In the genomic region with DNA sequence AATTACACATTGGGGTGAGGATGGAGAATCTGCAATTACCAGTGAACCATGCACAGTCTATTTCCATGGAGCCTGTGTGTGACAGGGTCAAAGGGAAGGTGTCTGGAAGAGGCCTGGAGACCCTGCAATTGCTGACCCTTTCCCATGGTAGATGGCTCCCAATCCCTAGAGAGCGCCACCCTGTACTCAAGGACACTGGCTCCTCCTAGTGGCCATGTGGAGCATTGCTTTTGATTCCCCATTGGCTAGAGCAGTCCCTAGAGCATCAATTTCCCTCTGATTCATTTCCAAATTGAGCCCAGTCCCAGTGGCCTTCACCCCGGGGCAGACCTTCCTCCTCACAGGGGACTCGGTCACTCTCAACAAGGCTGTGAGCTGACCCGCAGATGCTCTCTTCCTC, we compare ENCODE assay signal across 9 mouse cellular contexts. TPM values are rescaled to one million over a fixed set of nuclear protein-coding genes. Genes with fewer than 3 reads are reported as not detected.
A peak's percentile ranks its signal among the peaks of the same experiment; 100 is the strongest.
DNase-seq lines count a peak whose midpoint lies in the region; TF ChIP-seq lines count a peak whose summit lies in the region.
"Had no signal": no experiment of that assay in that cellular context is flagged by ENCODE, and none has a peak within 500 bp of the region (broad histone marks: within the 10 kb centered on the region; RNA-seq: fewer than 3 reads in every experiment).

No protein-coding gene starts in this region.

- no peaks in the 10 kb centered on the region for H3K4me1 ChIP-seq in lung, adult 2 months (ENCODE audit: control insufficient read depth, insufficient read depth, low read length)

- peak; percentile 87 for TF ChIP-seq CTCF in C2C12 (IDR thresholded peaks at IDR 0.05; ENCODE audit: control insufficient read depth, insufficient read depth, insufficient read length)
- peak; percentile 98 for TF ChIP-seq CTCF in lung, adult 2 months (IDR thresholded peaks at IDR 0.05; ENCODE audit: insufficient read depth, low read length)

- H3K27me3 ChIP-seq in C2C12 (ENCODE audit: control insufficient read depth, insufficient read depth, insufficient read length), result peaks cover 18% of the 10 kb centered on the region

- TF ChIP-seq POLR2A in lung, adult 2 months (IDR thresholded peaks at IDR 0.05; ENCODE audit: borderline replicate concordance, extremely low read depth, low read depth, low read length), result no peak

- DNase-seq in adrenal gland, adult 2 months, result peak; percentile 81
- peak; percentile 61 for DNase-seq in embryo, embryonic 11.5 days (ENCODE audit: low read depth, low spot score)
- DNase-seq in heart, adult 9 months (ENCODE audit: low spot score in 2 of 2), result peak; percentile 59 to 62
- DNase-seq in kidney, postnatal 36 days, result peak; percentile 70 to 88
- peak; percentile 76 for DNase-seq in lung, adult 2 months
- DNase-seq in right cerebral cortex, postnatal 10 days (ENCODE audit: low spot score in 2 of 2), result peak; percentile 69 to 82
- DNase-seq in urinary bladder, adult 2 months (ENCODE audit: low spot score), result peak; percentile 49

- no peaks in the 10 kb centered on the region for H3K79me2 ChIP-seq in C2C12 (ENCODE audit: control insufficient read depth, insufficient read depth)

- H3K36me3 ChIP-seq in C2C12 (ENCODE audit: control insufficient read depth, insufficient read depth), result no peaks in the 10 kb centered on the region
- H3K36me3 ChIP-seq: heart, embryonic 13.5 days had no signal

- no peak overlapping the region for H3ac ChIP-seq in C2C12 (ENCODE audit: control insufficient read depth, insufficient read length, low read depth)

- 5% methylated on average over 4 of the region's 4 CpGs for WGBS in lung, adult 2 months

- no peak overlapping the region for H3K4me3 ChIP-seq in C2C12 (ENCODE audit: insufficient read depth, poor library complexity, severe bottlenecking)
- H3K4me3 ChIP-seq in lung, adult 2 months (replicated peaks; ENCODE audit: extremely low read depth, low read depth, low read length), result no peak overlapping the region
- H3K4me3 ChIP-seq: heart, embryonic 13.5 days had no signal

- no peaks in the 10 kb centered on the region for H3K79me3 ChIP-seq in C2C12 (ENCODE audit: low read depth)

TF ChIP-seq in C2C12, 6 proteins besides CTCF, POLR2A, EP300 and RAD21:
- TF ChIP-seq USF1 (IDR thresholded peaks at IDR 0.05; ENCODE audit: low read depth), result no peak
- no peak for TF ChIP-seq MAX (IDR thresholded peaks at IDR 0.05)
- no peak for TF ChIP-seq FOSL1 (IDR thresholded peaks at IDR 0.05; ENCODE audit: insufficient read depth, low read length, poor library complexity, severe bottlenecking)
- no peak for TF ChIP-seq MYOG (IDR thresholded peaks at IDR 0.05; ENCODE audit: control insufficient read depth, extremely low read depth, insufficient read length)
- TF ChIP-seq MYOD1 (IDR thresholded peaks at IDR 0.05; ENCODE audit: control insufficient read depth, insufficient read length, low read depth), result no peak
- TF ChIP-seq CEBPB (IDR thresholded peaks at IDR 0.05; ENCODE audit: low read depth), result no peak

RNA-seq across cellular contexts. Expression of gene Phb, which starts 17.9 kb away (rescaled TPM):
- 396 TPM for polyA plus RNA-seq in C2C12 (2012; fragmentation: generic; extraction: Trizol)
- total RNA-seq in adrenal gland, adult 2 months (2021), result 100 to 1,000 TPM; 204 to 395 TPM
- 125 and 220 TPM in 2 replicates for polyA plus RNA-seq in adrenal gland, adult 2 months (2012; rRNA removed)
- polyA plus RNA-seq in lung, adult 2 months (2012; rRNA removed), result 38.8 and 62.5 TPM in 2 replicates
- 160 and 185 TPM in 2 replicates for polyA plus RNA-seq in urinary bladder, adult 2 months (2012; rRNA removed)
